Mouse (Mus musculus) C2C12 (cell line): Measurements from ENCODE around the gene Plxdc1.

ENCODE experiments used
- CTCF ChIP-seq: IDR thresholded peaks from one replicate; pipeline ENCODE4 v1.5.1; 2011; ENCODE audit not compliant: control insufficient read depth, insufficient read depth, insufficient read length
- FOSL1 ChIP-seq: IDR thresholded peaks from one replicate; pipeline ENCODE4 v1.8.0; 2011; ENCODE audit warnings: mild to moderate bottlenecking, low read length; ENCODE audit not compliant: poor library complexity, insufficient read depth, severe bottlenecking

GRCm38 (mm10) chr11:97906905-97907304, 79.3 kb downstream of the Plxdc1 start:
- TF ChIP-seq CTCF (no peak), FOSL1 (no peak)
